Mouse (Mus musculus): ENCODE results near the gene Ccdc78.
A peak's percentile ranks its signal among the peaks of the same experiment; 100 is the strongest.
"Not testable (repeated sequence)": the region's sequence is repeated elsewhere in the genome, so short reads cannot be mapped to it uniquely, and the experiment has no call there.

The Ccdc78 gene

GRCm38 (mm10) chr17:25783861-25784574 is 2.4 kb upstream of the Ccdc78 start:
- no peak for DNase-seq

- peak; percentile 96 for DNase-seq
Observed at GRCm38 (mm10) chr17:25785281-25785745, 1.1 kb upstream of the Ccdc78 start, which contains the start of gene Haghl. Haghl (minus strand) TSS chr17:25785673.

DNA sequence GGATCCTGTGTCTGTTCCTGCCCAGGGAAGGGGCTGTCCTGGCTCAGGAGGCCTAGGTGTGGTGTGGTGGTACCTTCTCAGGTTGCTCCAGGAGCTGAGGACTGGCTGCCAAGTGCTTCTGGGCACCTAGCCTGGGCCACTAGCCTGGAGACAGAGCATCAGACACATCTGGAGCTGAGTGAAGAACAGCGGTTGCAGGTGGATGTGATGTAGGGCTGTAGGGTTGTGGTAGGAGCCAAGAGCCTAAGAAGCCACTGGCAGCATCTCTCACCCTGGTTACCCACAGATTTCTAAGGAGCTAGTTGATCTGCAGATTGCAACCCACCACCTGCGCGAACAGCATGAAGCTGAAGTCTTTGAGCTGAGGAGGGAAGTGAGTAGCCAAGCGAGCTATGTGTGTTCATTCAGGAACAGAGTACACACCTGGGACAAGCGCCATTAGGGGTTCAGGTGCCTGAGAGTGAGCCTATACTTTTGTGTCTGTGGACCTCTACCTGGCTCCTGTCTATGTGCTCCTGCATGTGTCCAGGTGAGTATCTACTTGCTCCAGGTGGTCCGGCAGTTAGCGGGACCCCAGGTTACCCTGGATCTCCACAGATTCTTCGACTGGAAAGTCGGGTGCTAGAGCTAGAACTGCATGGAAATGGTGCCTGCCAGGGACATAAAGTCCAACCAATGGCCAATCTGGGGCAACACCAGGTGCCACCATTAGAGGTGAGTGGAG is 563 bp downstream of the Ccdc78 start:
- DNase-seq = no peak

- no peak for DNase-seq
Observed at GRCm38 (mm10) chr17:25791320-25791842, 5.0 kb downstream of the Ccdc78 start.

DNA sequence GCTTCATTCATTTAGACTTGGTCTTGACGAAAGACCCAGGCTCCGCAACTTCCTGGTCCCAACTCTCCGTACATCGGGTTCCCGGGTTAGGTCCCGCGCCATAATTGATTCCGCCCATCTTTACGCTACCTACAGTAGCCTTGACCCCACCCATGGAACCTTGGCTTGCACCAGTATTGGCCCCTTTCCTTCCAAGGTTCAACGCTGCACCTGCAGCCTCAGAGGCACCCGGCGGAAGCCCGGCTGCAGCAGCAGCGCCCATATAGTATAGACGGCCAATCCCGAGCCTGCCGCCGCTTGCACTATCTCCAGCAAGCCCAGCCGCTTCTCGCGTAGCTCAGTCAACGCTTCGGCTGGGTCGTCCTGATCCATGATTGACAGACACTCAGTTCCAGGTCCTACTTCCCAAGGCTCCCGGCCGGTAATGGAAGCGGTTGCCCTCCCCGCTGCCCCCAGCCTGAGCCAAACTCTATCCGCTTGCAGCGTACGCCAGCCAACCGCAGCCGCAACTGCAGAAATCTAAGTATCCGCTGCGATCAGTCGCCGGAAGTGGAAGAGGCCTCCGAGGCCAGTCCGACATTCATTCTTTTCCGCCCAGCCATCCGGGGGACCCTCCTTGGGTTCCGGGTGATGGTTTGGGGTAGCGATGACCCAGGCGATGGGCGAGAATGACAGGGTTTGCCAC is 5.6 kb downstream of the Ccdc78 start:
- DNase-seq = peak; percentile 73

- DNase-seq = peak; percentile 80
Observed at GRCm38 (mm10) chr17:25792615-25793014, 6.2 kb downstream of the Ccdc78 start, which contains the start of gene Fam173a. Fam173a (minus strand) TSS chr17:25792901.

DNA sequence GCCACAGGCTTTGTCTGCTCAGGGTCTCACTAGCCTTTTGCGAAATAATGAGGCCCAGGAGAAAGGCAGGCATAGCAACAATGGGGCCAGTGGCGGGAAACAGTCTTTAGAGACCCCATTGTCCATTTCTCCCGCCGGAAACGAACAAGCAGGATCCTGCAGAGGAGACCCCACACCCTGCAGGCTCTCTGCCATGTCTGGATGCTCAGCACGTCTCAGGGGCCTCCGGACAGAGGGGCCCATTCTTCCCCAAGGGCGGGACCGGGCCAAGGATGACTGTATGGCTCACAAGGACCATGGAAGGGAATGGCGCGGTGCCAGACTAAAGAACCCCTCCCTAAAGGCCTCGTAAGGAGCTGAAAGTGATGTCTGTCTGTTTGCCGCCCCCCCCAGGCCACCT is 7.8 kb downstream of the Ccdc78 start:
- no peak for DNase-seq

GRCm38 (mm10) chr17:25794998-25795397 is 8.6 kb downstream of the Ccdc78 start:
- DNase-seq = no peak

DNA sequence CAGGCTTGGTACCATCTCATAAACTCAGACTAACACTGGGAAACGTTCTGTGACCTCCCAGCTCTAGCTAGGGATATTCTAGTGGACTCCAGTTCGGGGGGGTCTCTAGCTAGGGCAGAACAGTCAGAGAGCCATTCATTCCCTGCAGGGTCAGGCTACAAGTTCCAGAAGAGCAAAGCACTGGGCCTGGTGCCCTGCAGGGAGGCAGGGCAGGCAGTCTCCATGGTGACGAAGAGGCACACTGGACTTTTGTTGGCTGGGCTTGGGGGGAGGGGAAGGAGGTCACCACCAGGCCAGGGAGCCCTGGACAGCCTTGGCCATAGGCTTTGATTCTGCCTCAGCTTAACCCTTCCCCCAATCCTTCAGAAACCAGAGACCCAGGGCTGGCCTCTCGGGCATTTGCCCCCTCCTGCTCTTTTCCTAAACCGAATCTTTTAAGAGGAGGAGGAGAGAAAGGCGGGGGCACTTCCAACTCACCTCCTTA is 9.3 kb downstream of the Ccdc78 start, which contains the start of gene AC134908.4:
AC134908.4 (minus strand) TSS at position 51 of the 484 bp plus-strand sequence.
- DNase-seq = peak; percentile 83

GRCm38 (mm10) chr17:25796211-25796771 is 9.9 kb downstream of the Ccdc78 start:
- no peak for DNase-seq

DNA sequence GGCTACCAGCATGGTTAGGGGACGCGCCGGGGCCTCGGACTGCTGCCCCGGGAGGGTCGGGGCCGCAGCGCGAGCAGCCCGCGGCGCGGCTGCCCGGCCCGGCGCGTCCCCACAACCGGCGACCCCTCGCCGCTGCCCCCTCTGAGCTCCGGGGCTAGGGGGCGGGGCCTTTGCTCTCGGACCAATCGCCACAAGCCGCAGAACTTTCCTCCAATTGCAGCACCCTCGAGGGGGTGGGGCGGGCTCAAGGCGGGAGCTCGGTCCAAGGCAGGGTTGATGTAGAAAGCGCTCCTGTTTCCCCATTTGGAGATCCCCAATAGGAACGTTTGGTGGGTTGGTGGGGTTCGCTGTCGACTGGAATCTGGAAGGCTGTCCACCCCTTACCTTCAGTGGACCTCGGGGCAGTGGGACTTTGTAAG is 10.6 kb downstream of the Ccdc78 start, which contains the start of gene Metrn:
Metrn (minus strand) TSS at position 186 of the 419 bp plus-strand sequence.
- peak; percentile 83 for DNase-seq

- peak; percentile 77 for DNase-seq
Observed at GRCm38 (mm10) chr17:25801029-25801428, 14.6 kb downstream of the Ccdc78 start.

- DNase-seq = no peak
Observed at GRCm38 (mm10) chr17:25802825-25803517, 16.6 kb downstream of the Ccdc78 start.

DNA sequence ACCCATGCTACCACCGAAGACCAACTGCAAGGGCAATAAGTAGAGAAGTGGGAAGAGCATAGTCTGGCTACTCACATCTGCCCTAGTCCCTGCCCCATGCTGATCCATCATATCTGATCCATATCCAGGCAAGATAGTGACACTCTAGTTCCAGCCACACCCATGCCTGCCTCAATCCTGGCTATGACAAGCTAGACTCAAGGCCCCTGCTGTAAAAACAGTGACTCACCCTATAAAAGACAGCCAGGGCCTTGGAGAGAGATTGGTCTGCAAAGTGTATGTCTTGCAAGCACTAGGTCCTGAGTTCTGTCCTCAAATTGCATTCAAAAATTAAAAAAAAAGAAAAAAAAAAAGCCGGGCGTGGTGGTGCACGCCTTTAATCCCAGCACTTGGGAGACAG is 20.1 kb downstream of the Ccdc78 start:
- no peak for DNase-seq

DNA sequence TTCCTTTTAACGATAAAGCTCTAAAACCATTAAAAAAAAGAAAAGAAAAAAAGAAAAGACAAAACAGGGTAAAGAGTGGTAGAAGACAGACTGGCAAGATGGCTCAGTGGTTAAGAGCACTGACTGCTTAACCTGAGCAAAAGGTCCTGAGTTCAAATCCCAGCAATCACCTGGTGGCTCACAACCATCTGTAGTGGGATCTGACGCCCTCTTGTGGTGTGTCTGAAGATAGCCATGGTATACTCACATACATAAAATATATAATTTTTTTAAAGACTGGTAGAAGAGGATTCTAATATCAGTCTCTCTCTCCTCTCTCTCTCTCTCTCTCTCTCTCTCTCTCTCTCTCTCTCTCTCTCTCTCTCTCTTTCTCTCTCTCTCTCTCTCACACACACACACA is 21.1 kb downstream of the Ccdc78 start:
- DNase-seq = not testable (repeated sequence)

- DNase-seq = no peak
Observed at GRCm38 (mm10) chr17:25808028-25808427, 21.6 kb downstream of the Ccdc78 start.

- DNase-seq = peak; percentile 75
Observed at GRCm38 (mm10) chr17:25808789-25809605, 22.6 kb downstream of the Ccdc78 start, which contains the start of gene Fbxl16. Fbxl16 (plus strand) TSS chr17:25809085.

DNA sequence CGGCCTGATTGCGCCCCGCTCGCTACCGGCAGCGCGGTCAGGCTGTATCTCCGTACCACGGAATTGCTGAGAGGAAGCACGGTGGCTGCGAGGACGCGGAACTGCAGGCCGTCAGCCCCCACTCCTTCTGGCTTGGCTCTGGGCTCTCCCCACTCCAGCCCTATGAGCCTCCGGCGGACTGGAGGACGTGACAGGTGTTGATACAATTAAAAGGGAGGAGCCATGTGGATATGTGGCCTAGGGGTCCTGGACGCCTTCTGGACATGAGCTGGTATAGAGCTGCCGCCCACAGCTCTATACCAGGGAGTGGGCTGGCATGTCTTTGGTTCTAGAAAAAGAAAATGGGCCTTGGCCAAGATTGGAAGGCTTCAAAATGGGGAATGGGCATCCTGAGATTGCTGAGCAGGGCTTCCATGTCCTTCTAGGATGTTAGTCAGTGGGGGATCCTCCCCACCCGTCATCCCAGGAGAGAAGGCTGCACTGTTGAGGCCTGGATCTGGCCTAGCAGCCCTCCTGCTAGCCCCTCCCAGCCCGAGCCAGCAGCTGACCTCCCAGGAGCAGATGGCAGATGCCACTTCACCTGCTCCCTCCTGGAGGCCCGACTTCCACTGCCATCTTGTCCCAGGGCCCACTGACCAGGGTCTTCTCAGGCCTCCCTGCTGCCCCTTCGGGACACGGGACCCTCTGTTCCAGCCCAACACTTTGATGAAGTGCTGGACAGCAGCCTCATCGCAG is 23.4 kb downstream of the Ccdc78 start:
- no peak for DNase-seq

- no peak for DNase-seq
Observed at GRCm38 (mm10) chr17:25810890-25811289, 24.5 kb downstream of the Ccdc78 start.

GRCm38 (mm10) chr17:25813471-25813870 is 27.1 kb downstream of the Ccdc78 start:
- DNase-seq = peak; percentile 72

All from kidney, adult 11 months (tissue).